Mouse (Mus musculus): ENCODE results near the gene Itih5.

The Itih5 gene

GRCm38 (mm10) chr2:10263909-10264489 lies 110.6 kb downstream of the Itih5 start:
- DNase-seq: no peak

GRCm38 (mm10) chr2:10265881-10266280 lies 112.5 kb downstream of the Itih5 start:
- no peak for DNase-seq

GRCm38 (mm10) chr2:10272604-10273115 lies 119.3 kb downstream of the Itih5 start:
- DNase-seq: no peak

GRCm38 (mm10) chr2:10273541-10274050 lies 120.2 kb downstream of the Itih5 start:
- no peak for DNase-seq

- DNase-seq: peak; percentile 15
Measured at GRCm38 (mm10) chr2:10276194-10276593, 122.8 kb downstream of the Itih5 start.

GRCm38 (mm10) chr2:10283686-10284085 lies 130.3 kb downstream of the Itih5 start:
- DNase-seq: no peak

GRCm38 (mm10) chr2:10284636-10285270 lies 131.4 kb downstream of the Itih5 start:
- peak; percentile 65 for DNase-seq

GRCm38 (mm10) chr2:10285975-10286374 lies 132.6 kb downstream of the Itih5 start:
- DNase-seq: no peak

- peak; percentile 75 for DNase-seq
Measured at GRCm38 (mm10) chr2:10288142-10288831, 134.9 kb downstream of the Itih5 start.

GRCm38 (mm10) chr2:10288881-10289280 lies 135.5 kb downstream of the Itih5 start:
- DNase-seq: no peak

GRCm38 (mm10) chr2:10290115-10290514 lies 136.7 kb downstream of the Itih5 start:
- no peak for DNase-seq

- DNase-seq: no peak
Measured at GRCm38 (mm10) chr2:10293556-10294206, 140.3 kb downstream of the Itih5 start.

GRCm38 (mm10) chr2:10295908-10296307 lies 142.5 kb downstream of the Itih5 start:
- no peak for DNase-seq

- DNase-seq: no peak
Measured at GRCm38 (mm10) chr2:10300244-10300643, 146.9 kb downstream of the Itih5 start.

GRCm38 (mm10) chr2:10300771-10301170 lies 147.4 kb downstream of the Itih5 start:
- no peak for DNase-seq

- DNase-seq: no peak
Measured at GRCm38 (mm10) chr2:10301391-10301790, 148.0 kb downstream of the Itih5 start.

- no peak for DNase-seq
Measured at GRCm38 (mm10) chr2:10301997-10302396, 148.6 kb downstream of the Itih5 start.

- no peak for DNase-seq
Measured at GRCm38 (mm10) chr2:10304911-10305310, 151.5 kb downstream of the Itih5 start.
